Mouse (Mus musculus) megakaryocyte, embryonic 14.5 days (primary cell): ENCODE results near the gene Foxf2. TPM values are rescaled to one million over a fixed set of nuclear protein-coding genes. Genes with fewer than 3 reads are reported as not detected.

Source experiments
- H3K27me3 ChIP-seq: replicated peaks from 2 replicates; pipeline ENCODE3; 2012; ENCODE audit warnings: inconsistent platforms
- H3K36me3 ChIP-seq: replicated peaks from 2 replicates; pipeline ENCODE3; 2012; ENCODE audit warnings: low read length, inconsistent platforms, mixed read lengths
- H3K4me1 ChIP-seq: 2 replicates; pipeline ENCODE4 v1.6.1; 2012; ENCODE audit warnings: inconsistent platforms
- H3K4me3 ChIP-seq: replicated peaks from 2 replicates; pipeline ENCODE3; 2012; ENCODE audit warnings: moderate library complexity, mild to moderate bottlenecking, inconsistent platforms
- H3K9me3 ChIP-seq: 2 replicates; pipeline ENCODE4 v1.6.1; 2012; ENCODE audit warnings: inconsistent platforms
- FLI1 ChIP-seq: IDR thresholded peaks from 2 replicates; pipeline ENCODE4 v1.6.1; 2012; ENCODE audit warnings: low read length, inconsistent platforms, mixed read lengths
- GATA1 ChIP-seq: IDR thresholded peaks from 3 replicates; pipeline ENCODE4 v1.6.1; 2012; ENCODE audit warnings: mixed read lengths, low read length, inconsistent platforms, borderline replicate concordance
- polyA plus RNA-seq: library from polyadenylated mRNA; stranded (reverse); fragments of >175 nt; gene quantifications from 2 replicates; pipeline ENCODE4 v1.2.3, GENCODE M21; 2012; ENCODE audit warnings: low replicate concordance; ENCODE audit not compliant: insufficient read depth

The Foxf2 gene
- polyA plus RNA-seq: not detected in 2 replicates

- Histone ChIP-seq H3K36me3 (no peaks in the 10 kb centered on the region), H3K4me3 (peak within 1 kb of the TSS; percentile 76), H3K27me3 (peaks cover 97% of the 10 kb centered on the region), H3K9me3 (peaks cover 10% of the 10 kb centered on the region; the same call in 1 of the 2 replicates), H3K4me1 (peaks cover 43% of the 10 kb centered on the region)
- TF ChIP-seq FLI1 (no peak), GATA1 (no peak)
Measured at GRCm38 (mm10) chr13:31625333-31626101, at the start of gene Foxf2. Foxf2 (plus strand) TSS chr13:31625816.

DNA sequence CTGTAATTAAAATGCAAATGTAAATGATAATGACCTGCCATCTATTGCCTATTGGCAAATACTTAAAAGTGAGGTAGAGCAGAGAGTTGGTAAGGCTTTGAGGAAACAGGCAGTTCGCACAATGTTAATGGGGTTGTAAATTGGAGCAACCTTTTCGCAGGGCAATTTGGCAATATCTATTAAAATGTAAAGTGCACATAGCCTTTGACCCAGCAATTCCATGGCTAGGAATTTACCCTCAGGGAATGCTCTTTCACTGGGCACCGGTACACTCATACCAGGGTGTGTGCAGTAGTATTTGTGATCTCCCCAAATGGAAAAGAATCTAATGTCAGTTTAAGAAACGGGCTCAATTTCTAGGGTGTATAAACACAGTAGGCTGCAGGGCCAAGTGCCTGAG is 48.9 kb upstream of the Foxf2 start:
- Histone ChIP-seq H3K27me3 (peaks cover 3% of the 10 kb centered on the region), H3K4me3 (no peak overlapping the region), H3K9me3 (no peaks in the 10 kb centered on the region), H3K4me1 (no peaks in the 10 kb centered on the region), H3K36me3 (no peaks in the 10 kb centered on the region)
- TF ChIP-seq FLI1 (no peak), GATA1 (no peak)

DNA sequence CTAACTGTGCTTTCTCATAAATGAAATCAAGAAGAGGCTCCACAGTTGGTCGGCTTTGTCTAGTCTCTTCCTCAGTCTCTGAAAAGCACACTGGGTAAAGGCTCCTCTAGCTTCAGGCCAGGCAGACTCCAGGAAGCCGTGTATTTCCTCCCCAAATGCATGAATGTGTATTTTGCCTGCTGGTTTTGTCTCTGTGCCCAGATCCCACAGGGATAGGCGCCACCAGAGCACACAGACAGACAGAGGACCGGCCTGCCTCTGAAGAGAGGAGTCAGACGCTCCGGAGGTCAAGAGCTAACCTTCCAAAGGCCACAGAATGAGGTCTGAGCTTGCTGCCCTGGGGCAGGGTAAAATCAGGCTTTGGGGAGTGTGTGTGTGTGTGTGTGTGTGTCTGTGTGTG is 48.0 kb upstream of the Foxf2 start:
- Histone ChIP-seq H3K27me3 (peaks cover 3% of the 10 kb centered on the region), H3K36me3 (no peaks in the 10 kb centered on the region), H3K4me1 (no peaks in the 10 kb centered on the region), H3K9me3 (no peaks in the 10 kb centered on the region), H3K4me3 (no peak overlapping the region)
- TF ChIP-seq FLI1 (no peak), GATA1 (no peak)

DNA sequence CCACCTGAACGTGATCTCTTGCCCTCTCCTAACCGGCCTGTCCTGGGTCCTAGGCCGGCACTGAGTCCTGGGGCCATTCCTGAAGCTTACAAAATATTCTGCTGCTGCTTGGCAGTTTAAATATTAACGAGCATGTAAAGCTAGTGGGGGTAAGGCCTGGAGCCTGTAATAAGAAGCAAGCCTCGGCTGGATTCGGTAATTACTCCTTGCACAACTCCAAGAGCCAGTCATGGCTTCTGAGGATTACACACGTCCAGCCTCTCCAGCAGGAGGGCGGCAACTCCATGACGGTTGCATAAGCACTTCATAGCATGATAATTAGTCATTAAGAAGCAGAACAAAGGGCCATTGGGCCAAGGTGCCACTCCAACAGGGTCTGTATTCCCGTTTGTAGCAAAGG is 47.2 kb upstream of the Foxf2 start:
- peaks cover 3% of the 10 kb centered on the region for H3K27me3 ChIP-seq
- H3K9me3 ChIP-seq: no peaks in the 10 kb centered on the region
- TF ChIP-seq FLI1: no peak
- no peak for TF ChIP-seq GATA1
- H3K36me3 ChIP-seq: no peaks in the 10 kb centered on the region
- no peak overlapping the region for H3K4me3 ChIP-seq
- H3K4me1 ChIP-seq: no peaks in the 10 kb centered on the region

DNA sequence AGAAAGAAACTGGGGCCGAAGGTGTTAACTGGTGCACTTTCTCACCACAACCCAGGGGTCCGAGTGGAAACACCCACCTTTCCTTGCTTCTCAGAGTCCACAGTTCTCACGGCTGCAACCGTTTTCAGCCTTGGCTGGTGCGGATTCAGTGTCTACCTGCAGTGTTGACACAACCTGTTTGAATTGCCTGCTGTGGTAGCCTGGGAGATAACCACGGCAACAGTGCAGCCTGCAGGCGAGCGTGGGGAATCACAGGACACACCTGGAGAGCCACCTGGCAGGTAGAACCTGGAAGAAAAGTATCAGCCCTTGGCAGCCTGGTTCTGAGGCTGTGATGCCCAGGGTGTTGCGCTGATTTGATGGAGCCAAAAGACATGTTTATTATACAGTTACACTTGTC is 45.8 kb upstream of the Foxf2 start:
- peaks cover 3% of the 10 kb centered on the region for H3K27me3 ChIP-seq
- H3K4me3 ChIP-seq: no peak overlapping the region
- TF ChIP-seq GATA1 (no peak), FLI1 (no peak)
- H3K4me1 ChIP-seq: no peaks in the 10 kb centered on the region
- H3K9me3 ChIP-seq: no peaks in the 10 kb centered on the region
- no peaks in the 10 kb centered on the region for H3K36me3 ChIP-seq

DNA sequence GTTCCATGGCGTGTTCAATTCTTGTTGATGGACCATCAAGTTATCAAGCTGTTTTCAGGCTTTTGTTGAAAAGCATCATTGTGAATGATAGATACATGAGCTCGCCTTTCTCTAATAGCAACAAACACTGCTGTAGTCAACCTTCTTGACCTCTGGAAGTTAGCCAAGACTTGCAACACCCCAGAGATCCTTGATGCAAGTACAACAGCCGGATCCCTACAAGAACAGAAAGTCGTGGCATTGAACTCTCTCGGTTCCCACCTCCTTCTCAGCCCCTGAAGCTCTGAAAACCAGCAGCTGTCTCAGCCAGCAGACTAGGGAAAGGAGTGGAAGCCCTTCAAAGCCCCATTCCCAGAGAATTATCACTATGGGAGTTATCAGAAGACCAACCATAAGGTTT is 38.3 kb upstream of the Foxf2 start:
- H3K4me1 ChIP-seq: no peaks in the 10 kb centered on the region
- H3K9me3 ChIP-seq: peaks cover 3% of the 10 kb centered on the region; the same call in 1 of the 2 replicates
- no peak overlapping the region for H3K4me3 ChIP-seq
- H3K27me3 ChIP-seq: no peaks in the 10 kb centered on the region
- H3K36me3 ChIP-seq: no peaks in the 10 kb centered on the region
- TF ChIP-seq FLI1 (no peak), GATA1 (no peak)

DNA sequence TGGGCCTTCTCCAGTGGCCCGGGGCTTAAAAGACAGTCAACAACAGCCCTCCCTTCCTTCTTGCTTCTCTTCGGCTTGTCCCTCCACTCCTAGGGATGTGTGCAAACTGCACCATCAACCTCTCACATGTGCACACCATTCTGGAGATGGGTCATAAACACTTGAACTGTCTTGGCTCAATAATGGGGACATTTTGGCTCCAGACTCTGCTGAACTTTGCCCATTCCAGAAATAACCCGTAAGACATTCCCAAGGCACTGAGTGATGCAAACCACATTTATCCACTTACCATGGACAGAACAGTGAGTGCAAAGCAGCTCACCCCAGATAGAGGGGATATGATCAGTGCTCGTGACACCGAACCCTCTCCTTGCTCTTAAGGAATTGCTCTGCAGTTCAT is 26.0 kb upstream of the Foxf2 start:
- Histone ChIP-seq H3K4me1 (no peaks in the 10 kb centered on the region), H3K9me3 (no peaks in the 10 kb centered on the region), H3K36me3 (no peaks in the 10 kb centered on the region), H3K27me3 (no peaks in the 10 kb centered on the region), H3K4me3 (no peak overlapping the region)
- no peak for TF ChIP-seq FLI1
- TF ChIP-seq GATA1: no peak

DNA sequence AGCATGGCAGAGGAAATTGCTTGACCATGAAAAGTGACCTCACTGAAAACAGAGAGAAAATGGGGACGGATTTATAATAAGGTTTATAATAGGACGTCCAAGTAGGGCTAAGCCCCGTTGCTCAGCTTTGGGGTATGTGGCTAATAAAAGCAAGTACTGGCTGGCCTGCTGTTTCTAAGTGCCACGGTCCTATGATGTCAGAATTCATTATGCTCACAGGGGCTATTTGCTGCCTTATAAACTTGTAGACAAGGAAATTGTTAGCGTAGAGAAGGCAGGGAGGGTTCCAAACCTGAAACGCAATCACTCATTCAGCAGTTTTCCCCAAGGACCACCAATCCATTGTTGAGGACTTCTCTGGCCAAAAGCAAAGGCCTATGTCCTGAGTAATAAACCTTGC is 21.7 kb upstream of the Foxf2 start:
- H3K27me3 ChIP-seq: peaks cover 4% of the 10 kb centered on the region
- no peak for TF ChIP-seq FLI1
- TF ChIP-seq GATA1: no peak
- no peak overlapping the region for H3K4me3 ChIP-seq
- H3K36me3 ChIP-seq: no peaks in the 10 kb centered on the region
- no peaks in the 10 kb centered on the region for H3K9me3 ChIP-seq
- no peaks in the 10 kb centered on the region for H3K4me1 ChIP-seq

DNA sequence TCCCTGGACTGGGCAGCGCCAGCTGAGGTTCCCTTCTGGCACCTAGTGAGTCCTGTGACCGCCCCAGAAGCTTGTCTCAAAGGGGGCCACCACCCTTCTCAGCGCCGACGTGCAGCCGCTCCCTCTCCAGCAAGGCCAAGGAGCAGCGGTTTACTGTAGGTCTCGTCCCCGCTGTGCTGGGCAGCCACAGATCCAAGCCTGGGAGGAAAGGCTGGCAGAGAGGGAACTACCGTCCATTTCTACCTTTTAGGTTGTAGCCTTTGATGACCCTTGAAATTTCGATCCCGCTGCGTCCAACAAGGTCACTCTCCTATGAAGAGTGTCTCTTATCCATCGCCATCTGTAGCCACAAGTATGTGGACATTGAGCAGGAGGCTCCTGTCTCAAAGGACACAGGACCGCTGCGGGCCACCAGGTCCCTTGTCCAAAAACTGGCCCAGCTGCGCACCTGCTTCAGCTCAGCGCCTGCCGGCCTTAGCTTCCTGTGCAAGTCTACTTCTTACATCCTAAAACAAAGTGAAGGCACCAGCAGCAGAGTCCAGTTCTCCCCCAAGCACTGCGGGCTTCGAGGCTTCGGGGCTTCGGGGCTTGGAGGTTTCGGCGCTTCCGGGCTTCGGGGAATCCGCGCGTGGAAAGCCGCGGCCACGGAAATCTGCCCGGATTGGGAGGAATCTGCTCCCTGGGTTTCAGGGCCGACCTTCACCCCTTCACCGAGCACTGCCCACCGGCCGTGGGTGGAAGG is 10.7 kb upstream of the Foxf2 start:
- Histone ChIP-seq H3K4me3 (no peak overlapping the region), H3K36me3 (no peaks in the 10 kb centered on the region), H3K27me3 (peaks cover 83% of the 10 kb centered on the region), H3K4me1 (peaks cover 21% of the 10 kb centered on the region), H3K9me3 (peaks cover 5% of the 10 kb centered on the region; the same call in 1 of the 2 replicates)
- TF ChIP-seq GATA1: no peak

DNA sequence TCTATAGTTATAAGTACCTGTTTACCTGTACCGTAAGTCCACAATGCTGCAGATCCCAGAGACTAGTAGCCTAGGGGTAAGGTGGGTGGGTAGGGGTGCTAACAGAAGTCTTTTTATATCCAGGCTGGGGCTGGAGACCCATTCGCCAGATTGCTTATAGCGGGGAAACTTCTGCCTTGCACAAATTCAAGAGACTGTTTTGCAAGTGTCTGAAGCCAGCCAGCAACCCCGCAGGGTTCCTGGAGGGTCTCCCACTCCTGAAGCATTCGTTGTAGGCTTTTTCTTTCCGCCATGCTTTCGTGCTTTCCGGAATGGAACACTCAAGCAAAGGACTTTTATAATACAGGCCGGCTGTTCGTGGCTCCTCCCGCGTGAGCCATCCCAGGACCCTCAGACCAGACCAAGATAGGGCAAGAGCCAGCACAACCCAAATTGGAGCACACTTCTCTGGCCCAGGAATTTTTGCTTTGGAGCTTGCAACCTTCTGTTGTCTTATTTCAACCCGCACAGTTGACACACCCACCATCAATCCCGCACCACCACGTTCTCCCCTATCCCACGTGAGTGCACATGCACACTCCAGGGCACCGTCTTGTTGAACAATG is 10.0 kb upstream of the Foxf2 start:
- Histone ChIP-seq H3K27me3 (peaks cover 88% of the 10 kb centered on the region), H3K36me3 (no peaks in the 10 kb centered on the region), H3K4me1 (peaks cover 21% of the 10 kb centered on the region), H3K9me3 (peaks cover 5% of the 10 kb centered on the region; the same call in 1 of the 2 replicates), H3K4me3 (no peak overlapping the region)
- no peak for TF ChIP-seq GATA1
- TF ChIP-seq FLI1: no peak
